Mouse (Mus musculus) hematopoietic stem cell, adult 5-6 weeks (primary cell): Measurements from ENCODE around the gene Kdm5a. TPM values are rescaled to one million over a fixed set of nuclear protein-coding genes. Genes with fewer than 3 reads are reported as not detected.

Experiments used
- ATAC-seq, 2 experiments: fragments of 125-278 bp in 1 of 2; replicated peaks in 1 of 2; 2 replicates each; pipeline ENCODE4 v1.8.0; 2016 to 2017; ENCODE audit warnings: inconsistent platforms in 2 of 2, mild to moderate bottlenecking in 2 of 2, moderate number of reproducible peaks in 2 of 2, low read depth in 1 of 2, moderate TSS enrichment in 1 of 2; ENCODE audit not compliant: low FRiP score in 2 of 2, poor library complexity in 2 of 2, severe bottlenecking in 2 of 2, insufficient read depth in 1 of 2, low TSS enrichment in 1 of 2
- total RNA-seq: library from RNA; stranded (forward); fragments of 172-1452, 232-1000 nt; gene quantifications from 2 replicates; pipeline ENCODE4 v1.2.3, GENCODE M21; 2017

Gene Kdm5a
- total RNA-seq, 1 experiment from 2014 or later, result 233 TPM

GRCm38 (mm10) chr6:120464406-120464939 is 100.5 kb downstream of the Kdm5a start:
- no peak for ATAC-seq

- ATAC-seq, result no peak
Measured at GRCm38 (mm10) chr6:120465393-120465792, 101.5 kb downstream of the Kdm5a start.

- ATAC-seq, result peak; percentile 71 to 81
Measured at GRCm38 (mm10) chr6:120466609-120467329, 102.8 kb downstream of the Kdm5a start.

- no peak for ATAC-seq
Measured at GRCm38 (mm10) chr6:120468259-120468658, 104.3 kb downstream of the Kdm5a start.

- ATAC-seq, result no peak
Measured at GRCm38 (mm10) chr6:120469268-120469667, 105.3 kb downstream of the Kdm5a start.

GRCm38 (mm10) chr6:120469770-120470169 is 105.8 kb downstream of the Kdm5a start:
- ATAC-seq, result no peak

GRCm38 (mm10) chr6:120470666-120471065 is 106.7 kb downstream of the Kdm5a start:
- ATAC-seq, result peak; percentile 20 to 34

GRCm38 (mm10) chr6:120471991-120472441 is 108.1 kb downstream of the Kdm5a start:
- 0 out of 4 replicates have a peak, but pooled peaks of 1 of the 2 experiments have one; percentile 3 for ATAC-seq

GRCm38 (mm10) chr6:120472455-120473140 is 108.7 kb downstream of the Kdm5a start:
- ATAC-seq, result no peak

- peak; percentile 81 to 89 for ATAC-seq
Measured at GRCm38 (mm10) chr6:120473427-120473826, 109.5 kb downstream of the Kdm5a start.

- no peak for ATAC-seq
Measured at GRCm38 (mm10) chr6:120475288-120475687, 111.4 kb downstream of the Kdm5a start.

GRCm38 (mm10) chr6:120479302-120479701 is 115.4 kb downstream of the Kdm5a start:
- ATAC-seq, result peak; percentile 60 to 74

- no peak for ATAC-seq
Measured at GRCm38 (mm10) chr6:120480361-120480760, 116.4 kb downstream of the Kdm5a start.

- ATAC-seq, result no peak
Measured at GRCm38 (mm10) chr6:120481538-120481937, 117.6 kb downstream of the Kdm5a start.

- no peak for ATAC-seq
Measured at GRCm38 (mm10) chr6:120482021-120482420, 118.1 kb downstream of the Kdm5a start.

- ATAC-seq, result no peak
Measured at GRCm38 (mm10) chr6:120482756-120483155, 118.8 kb downstream of the Kdm5a start.

GRCm38 (mm10) chr6:120483211-120483626 is 119.3 kb downstream of the Kdm5a start:
- 0 out of 4 replicates have a peak, but pooled peaks of 1 of the 2 experiments have one; percentile 15 for ATAC-seq

GRCm38 (mm10) chr6:120485038-120485437 is 121.1 kb downstream of the Kdm5a start:
- ATAC-seq, result no peak
